Mouse (Mus musculus) heart, embryonic 14.5 days (tissue): Measurements from ENCODE around the gene Fam189a2. TPM values are rescaled to one million over a fixed set of nuclear protein-coding genes. Genes with fewer than 3 reads are reported as not detected.
A peak's percentile ranks its signal among the peaks of the same experiment; 100 is the strongest.

Source experiments
- ATAC-seq: fragments of 200-750 bp; cut with Nextera tagmentation; 2 replicates; pipeline ENCODE4 v1.8.0; 2017; ENCODE audit warnings: low read depth, moderate TSS enrichment; ENCODE audit not compliant: insufficient number of reproducible peaks, insufficient read depth, low FRiP score
- H3K27ac ChIP-seq, 2 experiments: fragments of 200-500 bp in 1 of 2; fragments of 300-500 bp in 1 of 2; sonication (generic) in 1 of 2; replicated peaks in 1 of 2; 2 replicates each; pipeline ENCODE4 v1.5.1; 2012 to 2014; ENCODE audit warnings: low read depth in 2 of 2, low read length in 2 of 2, control low read depth in 1 of 2, mild to moderate bottlenecking in 1 of 2, mixed read lengths in 1 of 2; ENCODE audit not compliant: control insufficient read depth in 1 of 2, insufficient read depth in 1 of 2
- H3K27me3 ChIP-seq: fragments of 300-500 bp; sonication (generic); 2 replicates; pipeline ENCODE4 v1.6.1; 2014; ENCODE audit warnings: mild to moderate bottlenecking, low read length, control low read depth; ENCODE audit not compliant: control insufficient read depth, insufficient read depth
- H3K36me3 ChIP-seq: fragments of 300-500 bp; sonication (generic); 2 replicates; pipeline ENCODE4 v1.6.1; 2014; ENCODE audit warnings: mild to moderate bottlenecking, control low read depth, low read length, mixed read lengths; ENCODE audit not compliant: control insufficient read depth, insufficient read depth
- H3K4me1 ChIP-seq, 2 experiments: fragments of 200-500 bp in 1 of 2; fragments of 300-500 bp in 1 of 2; sonication (generic) in 1 of 2; 2 replicates each; pipeline ENCODE4 v1.6.1; 2012 to 2014; ENCODE audit warnings: low read length in 2 of 2, control low read depth in 1 of 2, mixed read lengths in 1 of 2; ENCODE audit not compliant: control insufficient read depth in 2 of 2, insufficient read depth in 2 of 2
- H3K4me2 ChIP-seq: fragments of 300-500 bp; sonication (generic); 2 replicates; pipeline ENCODE4 v1.6.1; 2014; ENCODE audit warnings: mild to moderate bottlenecking, low read length
- H3K4me3 ChIP-seq, 2 experiments: fragments of 200-500 bp in 1 of 2; fragments of 300-500 bp in 1 of 2; sonication (generic) in 1 of 2; 2 replicates each; pipeline ENCODE4 v1.5.1; 2012 to 2014; ENCODE audit warnings: low read length in 2 of 2, mild to moderate bottlenecking in 2 of 2, control low read depth in 1 of 2, low read depth in 1 of 2, moderate library complexity in 1 of 2; ENCODE audit not compliant: control insufficient read depth in 1 of 2, insufficient read depth in 1 of 2
- H3K9ac ChIP-seq: fragments of 300-500 bp; sonication (generic); 2 replicates; pipeline ENCODE4 v1.6.1; 2014; ENCODE audit warnings: mild to moderate bottlenecking, low read length
- H3K9me3 ChIP-seq: fragments of 300-500 bp; sonication (generic); 2 replicates; pipeline ENCODE4 v1.6.1; 2016; ENCODE audit warnings: low read length, control low read depth; ENCODE audit not compliant: control insufficient read depth
- WGBS: fragments of 180-500 bp; shearing (Covaris S2); extraction: QIAGEN DNeasy Blood & Tissue Kit; methylation state at CpG from one replicate; pipeline ENCODE4 v1.1.7; 2014; 5-methylcytosine and 5-hydroxymethylcytosine counted together
- polyA plus RNA-seq: library from polyadenylated mRNA; unstranded; fragments of >200 nt; fragmentation: Nextera tagmentation; extraction: Ambion mirVana; gene quantifications from 2 replicates; pipeline ENCODE4 v1.2.1, GENCODE M21; 2014

The Fam189a2 gene
- polyA plus RNA-seq, 1 experiment from 2014 or later = 12.6 TPM

DNA sequence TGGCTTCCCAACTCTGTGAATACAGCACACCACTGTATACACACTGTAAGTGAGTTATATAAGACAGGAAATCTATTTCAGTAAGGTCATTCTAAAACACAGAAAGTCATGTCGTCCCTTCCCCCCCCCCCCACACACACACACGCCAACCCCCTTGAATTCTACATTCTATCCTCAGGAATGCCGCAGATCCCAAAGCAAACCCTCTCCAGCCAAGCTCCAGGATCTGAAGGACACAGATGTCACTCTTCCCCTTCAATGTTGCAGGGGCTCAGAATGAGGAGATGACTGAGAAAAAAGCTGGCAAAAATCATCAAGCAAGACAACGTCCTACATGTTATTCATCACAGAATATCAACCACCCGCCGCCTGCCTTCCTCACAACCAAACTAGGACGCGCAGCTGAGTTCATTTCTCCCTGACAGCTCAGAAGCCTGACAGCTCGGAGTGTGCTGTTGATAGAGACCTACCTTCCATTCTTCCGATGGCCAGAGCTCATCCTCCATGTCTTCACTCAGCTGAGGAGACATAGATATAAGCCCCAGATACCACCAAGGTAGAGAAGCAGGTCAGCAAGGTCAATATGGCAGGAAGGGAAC lies 15.7 kb upstream of the Fam189a2 start:
- H3K27me3 ChIP-seq = no peaks in the 10 kb centered on the region
- peak overlapping the region; percentile 85 to 88 for H3K27ac ChIP-seq
- H3K4me2 ChIP-seq = peak overlapping the region; percentile 61
- peak overlapping the region; percentile 57 for H3K9ac ChIP-seq
- peaks cover 12 to 35% of the 10 kb centered on the region in 2 experiments for H3K4me1 ChIP-seq
- no peaks in the 10 kb centered on the region for H3K36me3 ChIP-seq
- peak overlapping the region; percentile 29 to 32 for H3K4me3 ChIP-seq
- peak; percentile 24; the same call in 1 of the 2 replicates for ATAC-seq
- H3K9me3 ChIP-seq = no peaks in the 10 kb centered on the region
- 29% methylated on average over 10 of the region's 10 CpGs for WGBS

DNA sequence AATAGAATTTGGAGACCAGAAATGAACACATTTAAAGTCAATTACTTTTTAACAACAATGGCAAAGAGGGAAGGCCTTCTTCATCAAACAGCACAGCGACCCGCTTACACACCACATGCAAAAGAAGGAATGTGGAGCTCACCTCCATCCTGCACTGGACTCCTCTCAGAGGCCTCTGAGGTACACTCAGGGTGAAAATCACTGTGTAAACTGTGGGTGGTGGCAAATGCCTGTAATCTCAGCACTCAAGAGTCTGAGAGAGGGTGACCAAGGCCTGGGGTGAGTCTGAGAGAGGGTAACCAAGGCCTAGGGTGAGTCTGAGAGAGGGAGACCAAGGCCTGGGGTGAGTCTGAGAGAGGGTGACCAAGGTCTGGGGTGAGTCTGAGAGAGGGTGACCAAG lies 11.6 kb upstream of the Fam189a2 start:
- Histone ChIP-seq H3K4me3 (no peak overlapping the region), H3K36me3 (no peaks in the 10 kb centered on the region), H3K27ac (no peak overlapping the region), H3K27me3 (no peaks in the 10 kb centered on the region), H3K9ac (no peak overlapping the region), H3K4me2 (no peak overlapping the region), H3K9me3 (no peaks in the 10 kb centered on the region), H3K4me1 (0 out of 4 replicates have a peak, but pooled peaks cover 0 to 7% of the 10 kb centered on the region in 2 experiments)
- no peak for ATAC-seq
- whole genome bisulfite sequencing = 93% methylated on average over 2 of the region's 2 CpGs

DNA sequence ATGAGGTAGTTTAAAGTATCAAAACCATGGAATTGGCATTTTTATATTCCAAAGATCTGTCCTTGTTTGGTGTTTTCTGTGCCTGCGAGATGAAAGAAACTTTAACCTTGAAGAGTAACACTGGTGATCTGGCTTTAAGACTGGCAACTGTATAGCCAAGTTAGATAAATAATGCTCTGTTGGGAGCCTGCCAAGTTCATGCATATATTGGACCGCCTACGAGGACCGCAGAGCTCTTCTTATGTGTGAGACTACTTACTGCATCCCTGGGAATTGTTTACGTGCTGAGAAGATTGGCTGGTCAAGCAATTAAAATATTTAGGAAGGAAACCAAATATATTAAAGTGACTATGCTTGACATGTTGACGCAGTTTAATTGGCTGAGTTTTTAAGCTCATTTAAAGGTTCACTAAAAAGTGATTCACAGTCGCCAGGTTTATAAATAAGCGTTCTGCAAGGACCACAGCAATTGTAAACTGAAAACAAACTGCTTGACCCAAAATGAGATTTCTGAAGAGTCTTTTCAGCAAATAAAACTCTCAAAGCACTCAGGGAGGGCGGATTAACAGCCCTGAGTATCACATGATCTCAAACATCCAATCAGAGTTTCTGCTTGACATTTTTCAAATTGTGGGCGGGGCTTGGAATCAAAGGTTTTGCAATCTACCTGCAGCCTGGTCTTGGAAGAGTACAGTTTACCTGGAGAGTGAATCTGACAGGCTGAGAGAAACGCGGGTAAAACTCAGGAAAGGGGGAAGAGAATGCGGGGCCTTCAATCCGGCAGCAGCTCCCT lies 8.4 kb upstream of the Fam189a2 start:
- H3K4me3 ChIP-seq = no peak overlapping the region
- no peaks in the 10 kb centered on the region for H3K4me1 ChIP-seq
- no peak overlapping the region for H3K4me2 ChIP-seq
- no peaks in the 10 kb centered on the region for H3K36me3 ChIP-seq
- no peaks in the 10 kb centered on the region for H3K27me3 ChIP-seq
- 0 out of 2 replicates have a peak, but pooled peaks cover 4% of the 10 kb centered on the region for H3K9me3 ChIP-seq
- no peak overlapping the region for H3K9ac ChIP-seq
- no peak overlapping the region for H3K27ac ChIP-seq
- no peak for ATAC-seq
- WGBS = 79% methylated on average over 14 of the region's 14 CpGs

DNA sequence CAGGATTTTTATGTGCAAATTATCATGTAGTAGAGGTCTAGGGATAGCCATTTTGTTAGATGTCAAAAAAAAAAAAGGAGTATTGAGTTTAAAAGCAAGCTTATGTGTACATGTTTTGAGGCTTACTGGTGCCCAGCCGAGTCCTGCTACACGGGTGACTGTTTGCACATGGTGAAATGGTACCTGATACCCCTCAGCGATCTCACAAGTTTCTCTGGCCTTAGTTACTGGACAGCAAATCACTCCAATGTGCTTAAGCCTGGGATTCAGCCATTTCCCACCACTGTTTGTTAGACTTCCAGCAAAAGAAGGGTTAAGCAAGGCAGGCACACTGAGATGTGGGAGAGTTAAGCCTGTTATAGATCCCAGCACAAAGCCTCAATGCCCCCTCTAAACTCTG lies 3.5 kb upstream of the Fam189a2 start:
- H3K9me3 ChIP-seq = 0 out of 2 replicates have a peak, but pooled peaks cover 4% of the 10 kb centered on the region
- H3K27ac ChIP-seq = no peak overlapping the region
- peaks cover 2 to 13% of the 10 kb centered on the region in 2 experiments; a peak in 3 of 4 replicates for H3K4me1 ChIP-seq
- no peaks in the 10 kb centered on the region for H3K27me3 ChIP-seq
- no peaks in the 10 kb centered on the region for H3K36me3 ChIP-seq
- WGBS = 79% methylated on average over 3 of the region's 3 CpGs
- no peak for ATAC-seq
- H3K4me3 ChIP-seq = no peak overlapping the region
- H3K4me2 ChIP-seq = no peak overlapping the region
- no peak overlapping the region for H3K9ac ChIP-seq

DNA sequence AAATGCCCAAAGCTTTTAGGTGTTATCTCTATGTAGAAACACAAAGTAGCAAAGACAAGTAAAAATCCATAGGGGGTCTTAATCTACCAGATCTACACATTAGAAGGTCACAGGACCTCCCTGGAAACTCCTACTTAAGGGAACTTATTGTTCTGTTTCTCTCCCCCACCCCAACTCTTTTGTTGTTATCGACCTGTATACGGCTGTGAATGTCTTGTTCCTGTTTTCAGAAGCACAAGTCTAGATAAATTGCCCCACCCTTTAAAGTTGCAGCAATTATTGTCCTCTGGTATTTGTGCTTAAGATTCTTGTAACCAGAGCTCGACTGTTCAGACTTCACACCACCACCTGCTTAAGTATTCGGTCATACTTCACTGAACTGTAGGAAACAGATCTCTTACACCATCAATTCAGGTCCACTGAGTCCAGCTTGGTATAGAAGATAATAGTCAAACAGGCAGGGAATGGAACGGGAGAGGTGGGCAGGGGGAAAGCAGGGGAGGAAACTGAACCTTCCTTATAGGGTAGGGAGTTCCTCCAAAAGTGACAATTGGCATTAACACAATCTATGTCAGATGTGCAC lies 1.9 kb upstream of the Fam189a2 start:
- no peak overlapping the region for H3K27ac ChIP-seq
- no peaks in the 10 kb centered on the region for H3K36me3 ChIP-seq
- H3K27me3 ChIP-seq = no peaks in the 10 kb centered on the region
- ATAC-seq = no peak
- peaks cover 8 to 29% of the 10 kb centered on the region in 2 experiments; a peak in 3 of 4 replicates for H3K4me1 ChIP-seq
- 57% methylated on average over 5 of the region's 5 CpGs for WGBS
- H3K9ac ChIP-seq = no peak overlapping the region
- H3K4me3 ChIP-seq = no peak overlapping the region
- H3K9me3 ChIP-seq = 0 out of 2 replicates have a peak, but pooled peaks cover 4% of the 10 kb centered on the region
- no peak overlapping the region for H3K4me2 ChIP-seq

DNA sequence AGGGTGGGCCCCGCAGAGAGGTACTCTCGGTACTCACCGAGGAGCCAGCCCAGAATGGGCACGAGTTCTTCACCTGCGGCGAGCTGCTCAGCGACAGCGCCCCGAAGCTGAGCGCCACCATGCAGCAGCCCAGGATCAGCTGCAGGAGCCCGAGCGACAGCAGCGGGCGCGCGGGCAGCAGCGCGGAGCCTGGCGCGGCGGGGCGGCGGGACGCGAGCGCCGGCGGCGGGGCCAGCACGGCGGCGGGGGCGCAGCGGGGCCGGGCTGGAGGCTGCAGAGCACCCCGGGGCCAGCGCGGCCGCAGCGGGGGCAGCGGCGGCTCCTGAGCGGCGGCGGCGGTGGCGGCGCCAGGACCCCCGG lies 328 bp downstream of the Fam189a2 start:
- ATAC-seq = peak; percentile 63
- H3K4me2 ChIP-seq = peak overlapping the region; percentile 75
- H3K27ac ChIP-seq = peak overlapping the region; percentile 63 to 96
- peak overlapping the region; percentile 95 for H3K9ac ChIP-seq
- no peaks in the 10 kb centered on the region for H3K9me3 ChIP-seq
- no peaks in the 10 kb centered on the region for H3K36me3 ChIP-seq
- peaks cover 10 to 36% of the 10 kb centered on the region in 2 experiments; a peak in 3 of 4 replicates for H3K4me1 ChIP-seq
- under 1% methylated on average over 41 of the region's 49 CpGs for WGBS
- no peaks in the 10 kb centered on the region for H3K27me3 ChIP-seq
- H3K4me3 ChIP-seq = peak overlapping the region; percentile 69 to 86

DNA sequence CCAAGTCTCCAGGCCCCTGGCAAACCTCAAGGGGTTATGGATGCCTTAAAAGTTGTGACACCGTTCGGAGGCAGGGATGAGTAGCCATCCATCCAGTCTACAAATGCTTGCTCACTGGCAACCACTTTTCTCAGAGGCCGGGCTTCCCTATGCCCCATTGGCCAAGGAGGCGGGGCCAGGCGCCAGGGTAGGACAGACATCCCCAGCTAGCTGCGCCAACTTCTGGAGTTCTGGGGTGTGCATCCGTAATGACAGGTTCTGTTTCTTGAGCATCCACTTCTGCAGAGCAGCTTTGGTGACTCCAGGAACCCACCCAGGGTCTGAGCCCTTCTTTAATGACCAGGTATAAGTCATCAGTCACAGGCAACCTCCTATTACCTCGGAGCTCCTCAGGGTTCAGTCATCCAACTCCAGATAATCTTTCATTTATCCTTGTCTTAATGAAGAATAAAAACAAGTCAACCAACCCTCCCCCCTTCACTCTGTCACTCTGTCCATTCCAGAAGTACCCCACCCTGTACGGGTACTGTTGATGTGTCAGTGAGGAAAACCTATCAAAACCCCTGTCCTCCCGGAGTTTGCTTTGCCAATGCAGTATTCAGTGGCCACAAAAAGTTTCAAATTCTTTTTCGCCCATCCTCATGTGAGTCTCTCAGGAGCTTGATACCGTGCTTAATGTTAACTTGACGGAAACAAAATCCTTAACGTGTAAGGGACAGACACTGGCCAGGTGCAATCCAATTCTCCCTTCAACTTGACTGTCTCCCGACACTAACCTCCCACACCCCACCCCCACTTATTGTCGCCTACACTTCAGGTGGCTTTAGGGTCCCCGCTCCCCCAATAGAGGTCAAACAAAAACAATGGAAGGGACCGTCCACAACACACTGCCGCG lies 956 bp downstream of the Fam189a2 start:
- Histone ChIP-seq H3K27ac (peak overlapping the region; percentile 63 to 96), H3K9me3 (no peaks in the 10 kb centered on the region), H3K4me2 (peak overlapping the region; percentile 75), H3K27me3 (no peaks in the 10 kb centered on the region), H3K36me3 (no peaks in the 10 kb centered on the region), H3K9ac (peak overlapping the region; percentile 95), H3K4me3 (peak overlapping the region; percentile 69 to 86), H3K4me1 (peaks cover 16 to 42% of the 10 kb centered on the region in 2 experiments)
- no peak for ATAC-seq
- WGBS = 10% methylated on average over 20 of the region's 20 CpGs
